Mouse (Mus musculus) heart, embryonic 14.5 days (tissue): Measurements from ENCODE around the gene Urgcp. TPM values are rescaled to one million over a fixed set of nuclear protein-coding genes. Genes with fewer than 3 reads are reported as not detected.

Experiments used
- ATAC-seq: fragments of 200-750 bp; cut with Nextera tagmentation; 2 replicates; pipeline ENCODE4 v1.8.0; 2017; ENCODE audit warnings: low read depth, moderate TSS enrichment; ENCODE audit not compliant: insufficient number of reproducible peaks, insufficient read depth, low FRiP score
- H3K27ac ChIP-seq, 2 experiments: fragments of 200-500 bp in 1 of 2; fragments of 300-500 bp in 1 of 2; sonication (generic) in 1 of 2; replicated peaks in 1 of 2; 2 replicates each; pipeline ENCODE4 v1.5.1; 2012 to 2014; ENCODE audit warnings: low read depth in 2 of 2, low read length in 2 of 2, control low read depth in 1 of 2, mild to moderate bottlenecking in 1 of 2, mixed read lengths in 1 of 2; ENCODE audit not compliant: control insufficient read depth in 1 of 2, insufficient read depth in 1 of 2
- H3K27me3 ChIP-seq: fragments of 300-500 bp; sonication (generic); 2 replicates; pipeline ENCODE4 v1.6.1; 2014; ENCODE audit warnings: mild to moderate bottlenecking, low read length, control low read depth; ENCODE audit not compliant: control insufficient read depth, insufficient read depth
- H3K36me3 ChIP-seq: fragments of 300-500 bp; sonication (generic); 2 replicates; pipeline ENCODE4 v1.6.1; 2014; ENCODE audit warnings: mild to moderate bottlenecking, control low read depth, low read length, mixed read lengths; ENCODE audit not compliant: control insufficient read depth, insufficient read depth
- H3K4me1 ChIP-seq, 2 experiments: fragments of 200-500 bp in 1 of 2; fragments of 300-500 bp in 1 of 2; sonication (generic) in 1 of 2; 2 replicates each; pipeline ENCODE4 v1.6.1; 2012 to 2014; ENCODE audit warnings: low read length in 2 of 2, control low read depth in 1 of 2, mixed read lengths in 1 of 2; ENCODE audit not compliant: control insufficient read depth in 2 of 2, insufficient read depth in 2 of 2
- H3K4me2 ChIP-seq: fragments of 300-500 bp; sonication (generic); 2 replicates; pipeline ENCODE4 v1.6.1; 2014; ENCODE audit warnings: mild to moderate bottlenecking, low read length
- H3K4me3 ChIP-seq, 2 experiments: fragments of 200-500 bp in 1 of 2; fragments of 300-500 bp in 1 of 2; sonication (generic) in 1 of 2; 2 replicates each; pipeline ENCODE4 v1.5.1; 2012 to 2014; ENCODE audit warnings: low read length in 2 of 2, mild to moderate bottlenecking in 2 of 2, control low read depth in 1 of 2, low read depth in 1 of 2, moderate library complexity in 1 of 2; ENCODE audit not compliant: control insufficient read depth in 1 of 2, insufficient read depth in 1 of 2
- H3K9ac ChIP-seq: fragments of 300-500 bp; sonication (generic); 2 replicates; pipeline ENCODE4 v1.6.1; 2014; ENCODE audit warnings: mild to moderate bottlenecking, low read length
- H3K9me3 ChIP-seq: fragments of 300-500 bp; sonication (generic); 2 replicates; pipeline ENCODE4 v1.6.1; 2016; ENCODE audit warnings: low read length, control low read depth; ENCODE audit not compliant: control insufficient read depth
- WGBS: fragments of 180-500 bp; shearing (Covaris S2); extraction: QIAGEN DNeasy Blood & Tissue Kit; methylation state at CpG from one replicate; pipeline ENCODE4 v1.1.7; 2014; 5-methylcytosine and 5-hydroxymethylcytosine counted together
- polyA plus RNA-seq: library from polyadenylated mRNA; unstranded; fragments of >200 nt; fragmentation: Nextera tagmentation; extraction: Ambion mirVana; gene quantifications from 2 replicates; pipeline ENCODE4 v1.2.1, GENCODE M21; 2014

The Urgcp gene
- polyA plus RNA-seq, 1 experiment from 2014 or later, result 19.9 TPM

- ATAC-seq, result no peak
- Histone ChIP-seq H3K4me1 (peaks cover 9 to 17% of the 10 kb centered on the region in 2 experiments), H3K27me3 (no peaks in the 10 kb centered on the region), H3K9ac (no peak overlapping the region), H3K36me3 (no peaks in the 10 kb centered on the region), H3K4me3 (no peak overlapping the region), H3K9me3 (peaks cover 3% of the 10 kb centered on the region; the same call in 1 of the 2 replicates), H3K4me2 (no peak overlapping the region), H3K27ac (no peak overlapping the region)
- 68% methylated on average over 7 of the region's 7 CpGs for WGBS
These were observed 20.1 kb downstream of the Urgcp start for GRCm38 (mm10) chr11:5742106-5742505.

GRCm38 (mm10) chr11:5740965-5741627 lies 21.1 kb downstream of the Urgcp start:
- Histone ChIP-seq H3K9me3 (no peaks in the 10 kb centered on the region), H3K27ac (peak overlapping the region; percentile 93 to 97), H3K4me2 (peak overlapping the region; percentile 64), H3K4me3 (peak overlapping the region; percentile 87 to 95), H3K9ac (peak overlapping the region; percentile 98), H3K27me3 (no peaks in the 10 kb centered on the region), H3K4me1 (peaks cover 9 to 17% of the 10 kb centered on the region in 2 experiments), H3K36me3 (no peaks in the 10 kb centered on the region)
- ATAC-seq, result peak; percentile 90
- WGBS, result 2% methylated on average over 38 of the region's 50 CpGs

- Histone ChIP-seq H3K4me1 (peaks cover 9 to 18% of the 10 kb centered on the region in 2 experiments), H3K27me3 (no peaks in the 10 kb centered on the region), H3K36me3 (no peaks in the 10 kb centered on the region), H3K27ac (peak overlapping the region; percentile 93 to 97), H3K4me2 (peak overlapping the region; percentile 64), H3K4me3 (peak overlapping the region; percentile 87 to 95), H3K9ac (peak overlapping the region; percentile 98), H3K9me3 (no peaks in the 10 kb centered on the region)
- peak; percentile 41 for ATAC-seq
- under 1% methylated on average over 26 of the region's 26 CpGs for WGBS
These were observed 21.6 kb downstream of the Urgcp start for GRCm38 (mm10) chr11:5740599-5740964.

- peak overlapping the region; percentile 71 to 97 for H3K27ac ChIP-seq
- H3K4me3 ChIP-seq, result peak overlapping the region; percentile 3 to 95; a peak in 3 of 4 replicates
- no peak for ATAC-seq
These were observed 22.3 kb downstream of the Urgcp start for GRCm38 (mm10) chr11:5739846-5740245.

GRCm38 (mm10) chr11:5738888-5739632 lies 23.1 kb downstream of the Urgcp start:
- Histone ChIP-seq H3K4me3 (no peak overlapping the region), H3K27ac (peak overlapping the region; percentile 29 to 64; a peak in 3 of 4 replicates), H3K9me3 (no peaks in the 10 kb centered on the region), H3K4me2 (peak overlapping the region; percentile 31), H3K9ac (peak overlapping the region; percentile 21; the same call in 1 of the 2 replicates), H3K4me1 (peaks cover 18 to 33% of the 10 kb centered on the region in 2 experiments), H3K36me3 (no peaks in the 10 kb centered on the region), H3K27me3 (no peaks in the 10 kb centered on the region)
- no peak for ATAC-seq
- 51% methylated on average over 5 of the region's 5 CpGs for WGBS

More at GRCm38 (mm10) chr11:5739846-5740245, 22.3 kb downstream of the Urgcp start:
- no peaks in the 10 kb centered on the region for H3K27me3 ChIP-seq
- peak overlapping the region; percentile 98 for H3K9ac ChIP-seq
- no peaks in the 10 kb centered on the region for H3K9me3 ChIP-seq
- peaks cover 11 to 25% of the 10 kb centered on the region in 2 experiments for H3K4me1 ChIP-seq
- WGBS, result 51% methylated on average over 3 of the region's 3 CpGs
- peak overlapping the region; percentile 64 for H3K4me2 ChIP-seq
- H3K36me3 ChIP-seq, result no peaks in the 10 kb centered on the region

- H3K4me1 ChIP-seq, result peaks cover 22 to 41% of the 10 kb centered on the region in 2 experiments
- 47% methylated on average over 5 of the region's 5 CpGs for WGBS
- no peaks in the 10 kb centered on the region for H3K9me3 ChIP-seq
These were observed 25.0 kb downstream of the Urgcp start for GRCm38 (mm10) chr11:5737137-5737536.

GRCm38 (mm10) chr11:5734323-5734722 lies 27.9 kb downstream of the Urgcp start:
- Histone ChIP-seq H3K27me3 (no peaks in the 10 kb centered on the region), H3K4me1 (peaks cover 22 to 37% of the 10 kb centered on the region in 2 experiments), H3K4me2 (no peak overlapping the region), H3K27ac (no peak overlapping the region), H3K9me3 (no peaks in the 10 kb centered on the region), H3K36me3 (peaks cover 7% of the 10 kb centered on the region; the same call in 1 of the 2 replicates), H3K9ac (no peak overlapping the region), H3K4me3 (no peak overlapping the region)
- ATAC-seq, result no peak
- WGBS, result 79% methylated on average over 4 of the region's 4 CpGs

More at GRCm38 (mm10) chr11:5737137-5737536, 25.0 kb downstream of the Urgcp start:
- Histone ChIP-seq H3K4me2 (no peak overlapping the region), H3K27me3 (no peaks in the 10 kb centered on the region), H3K27ac (no peak overlapping the region), H3K9ac (no peak overlapping the region), H3K36me3 (no peaks in the 10 kb centered on the region), H3K4me3 (no peak overlapping the region)
- ATAC-seq, result no peak
